Mouse (Mus musculus): ENCODE results near the gene Gorasp2. TPM values are rescaled to one million over a fixed set of nuclear protein-coding genes. Genes with fewer than 3 reads are reported as not detected.
A peak's percentile ranks its signal among the peaks of the same experiment; 100 is the strongest.

The Gorasp2 gene
- total and polyA plus RNA-seq, 3 experiments, result 65.4 to 145 (median 77.4) TPM

DNA sequence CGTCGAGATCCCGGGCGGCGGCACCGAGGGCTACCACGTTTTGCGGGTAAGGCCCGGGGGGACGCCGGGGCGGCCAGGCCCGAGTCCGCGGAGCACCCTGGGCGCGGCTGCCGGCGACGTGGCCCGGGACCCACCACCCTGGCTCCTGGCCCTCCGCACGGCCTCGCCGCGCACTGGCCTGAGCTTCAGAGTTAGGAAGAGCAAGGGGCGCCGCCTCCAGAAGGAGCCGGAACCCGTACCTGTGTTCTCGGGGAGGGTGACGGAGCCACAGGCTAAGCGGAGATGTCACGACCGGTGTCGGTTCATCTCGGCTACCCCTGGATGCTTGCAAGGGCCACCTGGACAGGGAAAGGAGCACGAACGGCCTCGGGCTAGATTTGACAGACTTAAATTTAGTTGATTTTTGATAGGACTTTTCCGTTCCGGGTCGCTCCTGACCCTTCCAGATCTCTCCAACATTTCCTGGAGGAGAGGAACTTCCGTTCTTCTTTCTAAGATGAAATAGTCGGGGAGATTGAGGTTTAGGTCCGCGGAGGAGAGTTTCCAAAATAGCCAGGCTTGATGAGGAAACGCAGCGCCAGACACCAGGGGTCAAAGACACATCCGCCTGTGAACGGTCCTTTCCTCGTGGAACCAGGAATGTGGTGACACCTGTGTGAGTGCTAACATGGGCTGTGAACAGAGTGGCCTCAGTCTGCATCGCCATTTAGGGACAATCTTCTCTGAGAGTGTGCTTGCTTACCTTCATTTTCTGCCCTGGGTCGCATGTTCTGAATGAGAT lies 529 bp downstream of the Gorasp2 start, which contains the start of gene Gm26558:
Gene Gm26558 (minus strand): TSS at position 394 of the 781 bp plus-strand sequence.
- peak within 1 kb of the TSS; percentile 60 for H3K27ac ChIP-seq (ENCODE audit: insufficient read depth, low read depth)
- TF ChIP-seq MEF2A (IDR thresholded peaks at IDR 0.05; ENCODE audit: borderline replicate concordance, low read depth, low read length) (no peak), CHD2 (IDR thresholded peaks at IDR 0.05; ENCODE audit: low read length) (no peak), CTCF (conservative IDR thresholded peaks at IDR 0.05 in 1 of 2, IDR thresholded peaks at IDR 0.05 in 1 of 2; ENCODE audit: low read depth in 2 of 2, low read length in 2 of 2) (no peak), CHD1 (IDR thresholded peaks at IDR 0.05; ENCODE audit: low read depth, low read length) (0 out of 2 replicates have a peak, but pooled peaks have one; percentile 19)
- H3K4me2 ChIP-seq (ENCODE audit: insufficient read depth, low read depth, poor library complexity, severe bottlenecking), result peak within 1 kb of the TSS; percentile 100
- H3K4me1 ChIP-seq (ENCODE audit: control insufficient read depth in 1 of 2, insufficient read depth in 2 of 2), result peaks cover 8 to 46% of the 10 kb centered on the region in 2 experiments; a peak in 3 of 4 replicates
- in situ Hi-C loops (cut with MboI; ENCODE audit: low pct_ligation_motif_present, low pct_unique_long_range_greater_than_20kb, low sequenced_read_pairs) (no loop called here), dilution Hi-C loops (cut with MboI; ENCODE audit: extremely low pct_ligation_motif_present, extremely low pct_unique_long_range_greater_than_20kb, low sequenced_read_pairs) (no loop called here)
- peaks cover 48% of the 10 kb centered on the region for H3K79me2 ChIP-seq (replicated peaks; ENCODE audit: control insufficient read depth, extremely low read depth, insufficient read depth, poor library complexity, severe bottlenecking)
- H3K36me3 ChIP-seq (replicated peaks in 1 of 2; ENCODE audit: control insufficient read depth in 1 of 2, insufficient read depth in 1 of 2, low read length in 1 of 2), result peaks cover 3 to 18% of the 10 kb centered on the region in 2 experiments
- H3K27me3 ChIP-seq (replicated peaks), result no peaks in the 10 kb centered on the region
- peak within 1 kb of the TSS; percentile 91 to 96 (median 94) for H3K4me3 ChIP-seq (replicated peaks in 1 of 3; ENCODE audit: low read depth in 2 of 3, low read length in 2 of 3, poor library complexity in 1 of 3)
- DNase-seq (ENCODE audit: extremely low read depth), result peak; percentile 23
- H3K9me3 ChIP-seq (replicated peaks; ENCODE audit: low read length), result no peaks in the 10 kb centered on the region
- peak within 1 kb of the TSS; percentile 88 for H3K9ac ChIP-seq (ENCODE audit: insufficient read depth, low read depth)

DNA sequence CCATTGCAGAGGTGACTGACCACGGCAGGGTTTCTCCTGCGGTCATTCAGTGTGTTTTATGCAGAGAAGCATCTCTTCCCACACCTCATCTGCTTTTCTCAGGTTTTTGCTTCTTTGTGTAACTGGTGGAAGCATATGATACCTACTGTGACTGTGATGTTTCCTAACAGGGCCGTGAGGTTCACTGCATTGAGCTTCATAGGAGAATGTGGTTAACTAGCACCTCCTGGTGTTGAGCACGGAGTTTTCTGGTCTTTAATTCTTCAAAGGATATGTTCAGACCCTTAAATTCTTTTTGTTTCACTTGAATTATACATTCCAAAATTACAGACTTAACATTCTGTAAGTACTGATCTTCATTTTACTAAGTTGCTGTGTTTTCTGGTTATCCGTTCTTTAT lies 2.4 kb downstream of the Gorasp2 start:
- Histone ChIP-seq H3K79me2 (replicated peaks; ENCODE audit: control insufficient read depth, extremely low read depth, insufficient read depth, poor library complexity, severe bottlenecking) (peaks cover 64% of the 10 kb centered on the region), H3K4me1 (ENCODE audit: control insufficient read depth in 1 of 2, insufficient read depth in 2 of 2) (peaks cover 13 to 65% of the 10 kb centered on the region in 2 experiments; a peak in 3 of 4 replicates), H3K4me2 (ENCODE audit: insufficient read depth, low read depth, poor library complexity, severe bottlenecking) (peak overlapping the region; percentile 100), H3K27me3 (replicated peaks) (no peaks in the 10 kb centered on the region), H3K27ac (ENCODE audit: insufficient read depth, low read depth) (no peak overlapping the region), H3K36me3 (replicated peaks in 1 of 2; ENCODE audit: control insufficient read depth in 1 of 2, insufficient read depth in 1 of 2, low read length in 1 of 2) (peaks cover 3 to 26% of the 10 kb centered on the region in 2 experiments), H3K4me3 (replicated peaks in 1 of 3; ENCODE audit: low read depth in 2 of 3, low read length in 2 of 3, poor library complexity in 1 of 3) (peak overlapping the region in 1 of 3 experiments; percentile 11), H3K9me3 (replicated peaks; ENCODE audit: low read length) (no peaks in the 10 kb centered on the region), H3K9ac (ENCODE audit: insufficient read depth, low read depth) (peak overlapping the region; percentile 88; the same call in 1 of the 2 replicates)
- TF ChIP-seq TCF12 (IDR thresholded peaks at IDR 0.05; ENCODE audit: low read depth, low read length) (no peak), SMC3 (IDR thresholded peaks at IDR 0.05; ENCODE audit: low read depth, low read length) (peak; percentile 39; the same call in 1 of the 2 replicates), RAD21 (IDR thresholded peaks at IDR 0.05; ENCODE audit: low read depth, low read length) (peak; percentile 50), CTCF (conservative IDR thresholded peaks at IDR 0.05 in 1 of 2, IDR thresholded peaks at IDR 0.05 in 1 of 2; ENCODE audit: low read depth in 2 of 2, low read length in 2 of 2) (peak in 1 of 2 experiments; percentile 70; a peak in 2 of 4 replicates), GABPA (IDR thresholded peaks at IDR 0.05; ENCODE audit: insufficient replicate concordance, low read depth, low read length) (no peak)
- peak; percentile 60 for DNase-seq (ENCODE audit: extremely low read depth)
- in situ Hi-C loops (cut with MboI; ENCODE audit: low pct_ligation_motif_present, low pct_unique_long_range_greater_than_20kb, low sequenced_read_pairs) (no loop called here), dilution Hi-C loops (cut with MboI; ENCODE audit: extremely low pct_ligation_motif_present, extremely low pct_unique_long_range_greater_than_20kb, low sequenced_read_pairs) (no loop called here)

DNA sequence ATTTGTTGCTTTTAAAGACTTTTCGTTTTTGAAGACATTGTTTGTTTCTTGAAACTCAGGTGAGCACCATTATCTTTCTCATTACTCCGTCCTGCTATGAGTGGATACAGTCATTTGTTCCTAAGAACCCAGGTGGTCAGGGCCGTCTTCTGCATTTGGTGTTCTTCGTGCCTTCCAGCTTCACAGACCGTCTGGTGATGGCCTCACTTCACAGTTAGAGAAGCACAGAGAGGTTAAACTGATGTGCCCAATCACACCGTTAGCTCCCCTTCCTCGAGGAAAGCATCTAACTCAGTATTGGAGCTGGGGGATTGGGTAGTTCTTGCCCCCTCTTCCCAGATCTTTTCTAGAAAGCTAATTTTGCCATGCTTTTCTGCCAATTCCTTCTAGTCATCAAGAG lies 5.6 kb downstream of the Gorasp2 start:
- peak; percentile 21 for DNase-seq (ENCODE audit: extremely low read depth)
- H3K27me3 ChIP-seq (replicated peaks), result no peaks in the 10 kb centered on the region
- H3K4me1 ChIP-seq (ENCODE audit: control insufficient read depth in 1 of 2, insufficient read depth in 2 of 2), result peaks cover 24 to 84% of the 10 kb centered on the region in 2 experiments; a peak in 3 of 4 replicates
- no peaks in the 10 kb centered on the region for H3K9me3 ChIP-seq (replicated peaks; ENCODE audit: low read length)
- no peak overlapping the region for H3K27ac ChIP-seq (ENCODE audit: insufficient read depth, low read depth)
- in situ Hi-C loops (cut with MboI; ENCODE audit: low pct_ligation_motif_present, low pct_unique_long_range_greater_than_20kb, low sequenced_read_pairs), result no loop called here
- peaks cover 87% of the 10 kb centered on the region for H3K79me2 ChIP-seq (replicated peaks; ENCODE audit: control insufficient read depth, extremely low read depth, insufficient read depth, poor library complexity, severe bottlenecking)
- no peak overlapping the region for H3K9ac ChIP-seq (ENCODE audit: insufficient read depth, low read depth)
- TF ChIP-seq BHLHE40 (IDR thresholded peaks at IDR 0.05; ENCODE audit: low read depth, low read length) (peak; percentile 10; the same call in 1 of the 2 replicates), UBTF (IDR thresholded peaks at IDR 0.05; ENCODE audit: low read depth, low read length) (no peak), USF1 (IDR thresholded peaks at IDR 0.05; ENCODE audit: low read depth, low read length) (no peak), E2F4 (IDR thresholded peaks at IDR 0.05; ENCODE audit: insufficient replicate concordance, low read depth, low read length) (no peak), PAX5 (IDR thresholded peaks at IDR 0.05; ENCODE audit: low read length) (no peak)
- H3K4me3 ChIP-seq (replicated peaks in 1 of 3; ENCODE audit: low read depth in 2 of 3, low read length in 2 of 3, poor library complexity in 1 of 3), result no peak overlapping the region
- H3K4me2 ChIP-seq (ENCODE audit: insufficient read depth, low read depth, poor library complexity, severe bottlenecking), result no peak overlapping the region
- dilution Hi-C loops (cut with MboI; ENCODE audit: extremely low pct_ligation_motif_present, extremely low pct_unique_long_range_greater_than_20kb, low sequenced_read_pairs), result no loop called here
- H3K36me3 ChIP-seq (replicated peaks in 1 of 2; ENCODE audit: control insufficient read depth in 1 of 2, insufficient read depth in 1 of 2, low read length in 1 of 2), result peaks cover 3 to 39% of the 10 kb centered on the region in 2 experiments
